Mouse (Mus musculus): ENCODE measurements around the gene Gli1. TPM values are rescaled to one million over a fixed set of nuclear protein-coding genes. Genes with fewer than 3 reads are reported as not detected.

Gene Gli1
- polyA plus RNA-seq (2017; shearing (Covaris generic)), result not detected

GRCm38 (mm10) chr10:127341891-127342639, at the start of gene Gli1:
TSS of gene Gli1 (minus strand) at chr10:127341974.

GRCm38 (mm10) chr10:127380251-127380691, 38.5 kb upstream of the Gli1 start, which contains the start of gene R3hdm2:
TSS of gene R3hdm2 (plus strand) at chr10:127380327.

GRCm38 (mm10) chr10:127369834-127370820, 28.4 kb upstream of the Gli1 start, which contains the start of gene Inhbc:
TSS of gene Inhbc (minus strand) at chr10:127370431.

GRCm38 (mm10) chr10:127353909-127354895, 12.4 kb upstream of the Gli1 start, which contains the start of gene Inhbe:
TSS of gene Inhbe (minus strand) at chr10:127354411.

GRCm38 (mm10) chr10:127321621-127322020, 20.2 kb downstream of the Gli1 start, which contains the start of gene Arhgap9:
TSS of gene Arhgap9 (plus strand) at chr10:127321964.

GRCm38 (mm10) chr10:127311476-127312355, 30.1 kb downstream of the Gli1 start, which contains the start of gene Mars:
TSS of gene Mars (minus strand) at chr10:127311786.

GRCm38 (mm10) chr10:127288800-127289572, 52.8 kb downstream of the Gli1 start, which contains the start of gene Mbd6:
TSS of gene Mbd6 (minus strand) at chr10:127289018.

Other genes starting within 250 kb of the Gli1 start
- 197 TPM for gene Os9, start 220.8 kb downstream of the Gli1 start, polyA plus RNA-seq (2017; shearing (Covaris generic))
- 801 TPM for gene B4galnt1, start 176.7 kb downstream of the Gli1 start, polyA plus RNA-seq (2017; shearing (Covaris generic))
- 11.3 TPM for gene Slc26a10, start 161.3 kb downstream of the Gli1 start, polyA plus RNA-seq (2017; shearing (Covaris generic))
- gene Arhgef25, start 151.9 kb downstream of the Gli1 start, polyA plus RNA-seq (2017; shearing (Covaris generic)), result not detected
- 90.2 TPM for gene Dtx3, start 146.2 kb downstream of the Gli1 start, polyA plus RNA-seq (2017; shearing (Covaris generic))
- 26.3 TPM for gene Pip4k2c, start 130.4 kb downstream of the Gli1 start, polyA plus RNA-seq (2017; shearing (Covaris generic))
- 0.06 TPM for gene Kif5a, start 78.6 kb downstream of the Gli1 start, polyA plus RNA-seq (2017; shearing (Covaris generic))
- gene Dctn2, start 75.6 kb downstream of the Gli1 start, polyA plus RNA-seq (2017; shearing (Covaris generic)), result 69.5 TPM
- 3.4 TPM for gene Mbd6, start 53.0 kb downstream of the Gli1 start, polyA plus RNA-seq (2017; shearing (Covaris generic))
- gene Mars, start 30.2 kb downstream of the Gli1 start, polyA plus RNA-seq (2017; shearing (Covaris generic)), result 59.8 TPM
- gene Arhgap9, start 20.0 kb downstream of the Gli1 start, polyA plus RNA-seq (2017; shearing (Covaris generic)), result 174 TPM
- not detected for gene Inhbe, start 12.4 kb upstream of the Gli1 start, polyA plus RNA-seq (2017; shearing (Covaris generic))
- not detected for gene Inhbc, start 28.5 kb upstream of the Gli1 start, polyA plus RNA-seq (2017; shearing (Covaris generic))
- gene R3hdm2, start 38.4 kb upstream of the Gli1 start, polyA plus RNA-seq (2017; shearing (Covaris generic)), result 34.5 TPM
- not detected for gene Stac3, start 159.7 kb upstream of the Gli1 start, polyA plus RNA-seq (2017; shearing (Covaris generic))
- not detected for gene Ndufa4l2, start 173.0 kb upstream of the Gli1 start, polyA plus RNA-seq (2017; shearing (Covaris generic))
- gene Shmt2, start 180.5 kb upstream of the Gli1 start, polyA plus RNA-seq (2017; shearing (Covaris generic)), result 63.9 TPM
- gene Nxph4, start 192.6 kb upstream of the Gli1 start, polyA plus RNA-seq (2017; shearing (Covaris generic)), result not detected

Measured in effector memory CD4-positive, alpha-beta T cell, adult 7 months (primary cell).